Mouse (Mus musculus) thymus, postnatal 25 days (tissue): ENCODE measurements around the gene 4930470P17Rik.

Experiments used
- DNase-seq: peaks from one replicate; pipeline ENCODE4 v3.0.0; 2022

Gene 4930470P17Rik

GRCm38 (mm10) chr2:170578588-170578987, 23.2 kb downstream of the 4930470P17Rik start:
- DNase-seq: no peak

- DNase-seq: no peak
These were observed 24.3 kb downstream of the 4930470P17Rik start for GRCm38 (mm10) chr2:170577502-170577901.

- DNase-seq: no peak
These were observed 25.7 kb downstream of the 4930470P17Rik start for GRCm38 (mm10) chr2:170576077-170576476.

- no peak for DNase-seq
These were observed 36.8 kb downstream of the 4930470P17Rik start for GRCm38 (mm10) chr2:170564995-170565394.

GRCm38 (mm10) chr2:170563956-170564855, 37.6 kb downstream of the 4930470P17Rik start:
- no peak for DNase-seq

- no peak for DNase-seq
These were observed 49.7 kb downstream of the 4930470P17Rik start for GRCm38 (mm10) chr2:170552088-170552487.

GRCm38 (mm10) chr2:170550240-170550639, 51.6 kb downstream of the 4930470P17Rik start:
- no peak for DNase-seq

GRCm38 (mm10) chr2:170549146-170549545, 52.7 kb downstream of the 4930470P17Rik start:
- DNase-seq: no peak

- no peak for DNase-seq
These were observed 53.8 kb downstream of the 4930470P17Rik start for GRCm38 (mm10) chr2:170548046-170548445.

GRCm38 (mm10) chr2:170547526-170547925, 54.3 kb downstream of the 4930470P17Rik start:
- DNase-seq: no peak

- DNase-seq: no peak
These were observed 56.1 kb downstream of the 4930470P17Rik start for GRCm38 (mm10) chr2:170545745-170546144.

- DNase-seq: no peak
These were observed 56.9 kb downstream of the 4930470P17Rik start for GRCm38 (mm10) chr2:170544950-170545349.

- no peak for DNase-seq
These were observed 57.7 kb downstream of the 4930470P17Rik start for GRCm38 (mm10) chr2:170544159-170544558.

GRCm38 (mm10) chr2:170543625-170544024, 58.2 kb downstream of the 4930470P17Rik start:
- no peak for DNase-seq

- no peak for DNase-seq
These were observed 62.6 kb downstream of the 4930470P17Rik start for GRCm38 (mm10) chr2:170539211-170539610.

- no peak for DNase-seq
These were observed 66.0 kb downstream of the 4930470P17Rik start for GRCm38 (mm10) chr2:170535841-170536240.

GRCm38 (mm10) chr2:170534803-170535174, 67.0 kb downstream of the 4930470P17Rik start:
- DNase-seq: no peak

- DNase-seq: no peak
These were observed 67.6 kb downstream of the 4930470P17Rik start for GRCm38 (mm10) chr2:170534116-170534802.

- no peak for DNase-seq
These were observed 71.6 kb downstream of the 4930470P17Rik start for GRCm38 (mm10) chr2:170530256-170530655.

- DNase-seq: no peak
These were observed 72.1 kb downstream of the 4930470P17Rik start for GRCm38 (mm10) chr2:170529766-170530165.
